Comparison of ENCODE assay signal across 8 mouse cellular contexts in the genomic region with DNA sequence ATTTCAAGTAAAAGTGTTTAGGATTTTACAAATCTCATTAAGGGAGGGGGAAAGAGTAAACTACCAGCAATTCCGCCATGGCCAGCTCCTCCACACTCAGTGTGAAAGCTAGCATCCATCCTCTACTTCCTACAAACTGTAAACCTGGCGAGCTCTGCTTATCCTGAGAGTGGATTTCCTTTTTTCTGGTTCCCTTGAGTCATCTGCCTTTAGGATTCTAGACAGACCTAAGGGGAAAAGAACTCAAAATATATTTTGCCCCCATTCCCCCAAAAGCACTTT. TPM values are rescaled to one million over a fixed set of nuclear protein-coding genes. Genes with fewer than 3 reads are reported as not detected.
DNase-seq lines count a peak whose midpoint lies in the region; ATAC-seq and TF ChIP-seq lines count a peak whose summit lies in the region.

No protein-coding gene starts in this region.

- no peak for DNase-seq in cerebellum, adult 2 months
- DNase-seq in cerebellum, adult 9-10 months = no peak
- DNase-seq in neural tube, embryonic 11.5 days (ENCODE audit: low spot score) = no peak
- no peak for DNase-seq in neural tube, embryonic 10.5 days (ENCODE audit: extremely low spot score, low spot score)
- no peak for DNase-seq in T-cell, adult 2 months (ENCODE audit: low spot score)
- DNase-seq in layer of hippocampus, postnatal 25 days (ENCODE audit: extremely low spot score in 1 of 2, low spot score in 1 of 2) = no peak

- no peaks in the 10 kb centered on the region for H3K27me3 ChIP-seq in cerebellum, adult 2 months (ENCODE audit: control insufficient read depth, insufficient read depth, low read length)
- no peaks in the 10 kb centered on the region for H3K27me3 ChIP-seq in neural tube, embryonic 11.5 days (ENCODE audit: control insufficient read depth, insufficient read depth, low read length)
- H3K27me3 ChIP-seq in limb, embryonic 13.5 days = no peaks in the 10 kb centered on the region
- H3K27me3 ChIP-seq in stomach, embryonic 16.5 days (ENCODE audit: control insufficient read depth, insufficient read depth, low read length) = no peaks in the 10 kb centered on the region

- no peak for TF ChIP-seq CTCF in cerebellum, adult 2 months (IDR thresholded peaks at IDR 0.05; ENCODE audit: borderline replicate concordance, insufficient read depth, low read depth, low read length)

- peak overlapping the region; percentile 92 for H3K4me3 ChIP-seq in cerebellum, adult 2 months (replicated peaks; ENCODE audit: insufficient read depth, low read depth, low read length)
- peak overlapping the region; percentile 71 for H3K4me3 ChIP-seq in neural tube, embryonic 11.5 days (ENCODE audit: low read depth, low read length)
- peak overlapping the region; percentile 99 for H3K4me3 ChIP-seq in limb, embryonic 13.5 days
- peak overlapping the region; percentile 97 for H3K4me3 ChIP-seq in stomach, embryonic 16.5 days (replicated peaks; ENCODE audit: low read length)

- peaks cover 6% of the 10 kb centered on the region for H3K4me1 ChIP-seq in cerebellum, adult 2 months (ENCODE audit: control insufficient read depth, insufficient read depth, low read length)
- peaks cover 28% of the 10 kb centered on the region for H3K4me1 ChIP-seq in neural tube, embryonic 11.5 days (ENCODE audit: control insufficient read depth, insufficient read depth, low read length)
- peaks cover 41% of the 10 kb centered on the region for H3K4me1 ChIP-seq in limb, embryonic 13.5 days
- peaks cover 33% of the 10 kb centered on the region for H3K4me1 ChIP-seq in stomach, embryonic 16.5 days (ENCODE audit: control insufficient read depth, insufficient read depth, low read length)

- no peak for TF ChIP-seq POLR2A in cerebellum, adult 2 months (IDR thresholded peaks at IDR 0.05; ENCODE audit: borderline replicate concordance, insufficient read depth, low read length)

- H3K36me3 ChIP-seq in neural tube, embryonic 11.5 days (ENCODE audit: control insufficient read depth, insufficient read depth, low read length) = peaks cover 14% of the 10 kb centered on the region
- peaks cover 37% of the 10 kb centered on the region for H3K36me3 ChIP-seq in limb, embryonic 13.5 days
- peaks cover 17% of the 10 kb centered on the region for H3K36me3 ChIP-seq in stomach, embryonic 16.5 days (ENCODE audit: control insufficient read depth, insufficient read depth, low read length)

- H3K27ac ChIP-seq in cerebellum, adult 2 months (ENCODE audit: insufficient read depth, low read length) = peak overlapping the region; percentile 52; the same call in 1 of the 2 replicates
- peak overlapping the region; percentile 50; the same call in 1 of the 2 replicates for H3K27ac ChIP-seq in neural tube, embryonic 11.5 days (ENCODE audit: low read depth, low read length)
- peak overlapping the region; percentile 100 for H3K27ac ChIP-seq in limb, embryonic 13.5 days
- H3K27ac ChIP-seq in stomach, embryonic 16.5 days (ENCODE audit: low read length) = peak overlapping the region; percentile 95

- H3K9ac ChIP-seq in neural tube, embryonic 11.5 days (ENCODE audit: low read length) = peak overlapping the region; percentile 96
- peak overlapping the region; percentile 100 for H3K9ac ChIP-seq in limb, embryonic 13.5 days
- peak overlapping the region; percentile 99 for H3K9ac ChIP-seq in stomach, embryonic 16.5 days (ENCODE audit: low read length)

- ATAC-seq in neural tube, embryonic 11.5 days (ENCODE audit: insufficient read depth, low FRiP score, low TSS enrichment) = no peak
- no peak for ATAC-seq in limb, embryonic 13.5 days (ENCODE audit: low FRiP score, low read depth)
- no peak for ATAC-seq in stomach, embryonic 16.5 days (ENCODE audit: insufficient read depth, low FRiP score)

- peak overlapping the region; percentile 90 for H3K4me2 ChIP-seq in neural tube, embryonic 11.5 days (ENCODE audit: low read depth)
- H3K4me2 ChIP-seq in limb, embryonic 13.5 days (replicated peaks) = peak overlapping the region; percentile 95
- H3K4me2 ChIP-seq in stomach, embryonic 16.5 days (ENCODE audit: low read depth, low read length) = peak overlapping the region; percentile 98

- H3K9me3 ChIP-seq in neural tube, embryonic 11.5 days (ENCODE audit: control insufficient read depth, low read length) = no peaks in the 10 kb centered on the region
- H3K9me3 ChIP-seq in limb, embryonic 13.5 days = no peaks in the 10 kb centered on the region
- H3K9me3 ChIP-seq in stomach, embryonic 16.5 days (replicated peaks; ENCODE audit: control insufficient read depth, low read length) = no peaks in the 10 kb centered on the region

- 0% methylated on average over 2 of the region's 2 CpGs for WGBS in cerebellum, adult 2 months
- WGBS in neural tube, embryonic 11.5 days = 0% methylated on average over 2 of the region's 2 CpGs
- 2% methylated on average over 2 of the region's 2 CpGs for WGBS in limb, embryonic 13.5 days
- WGBS in stomach, embryonic 16.5 days = 1% methylated on average over 2 of the region's 2 CpGs

RNA-seq across cellular contexts. Expression of a gene that starts 29.1 kb away (rescaled TPM):
- 158 and 170 TPM in 2 replicates for polyA plus RNA-seq in cerebellum, adult 2 months (2012; rRNA removed)
- polyA plus RNA-seq in neural tube, embryonic 11.5 days (2014; fragmentation: Nextera tagmentation; extraction: Ambion mirVana) = 63.9 and 67.4 TPM in 2 replicates
- polyA plus RNA-seq in limb, embryonic 13.5 days (2015; fragmentation: Nextera tagmentation; extraction: Ambion mirVana) = 76.9 and 82.7 TPM in 2 replicates
- polyA plus RNA-seq in stomach, embryonic 16.5 days (2015; fragmentation: Nextera tagmentation; extraction: Ambion mirVana) = 66.3 and 67.8 TPM in 2 replicates
- 10 to 100 TPM; 68.6 to 71.8 TPM for total RNA-seq in layer of hippocampus, postnatal 25 days (2021)

RNA-seq across cellular contexts. Expression of a gene that starts 59.6 kb away (rescaled TPM):
- 165 and 175 TPM in 2 replicates for polyA plus RNA-seq in cerebellum, adult 2 months (2012; rRNA removed)
- polyA plus RNA-seq in neural tube, embryonic 11.5 days (2014; fragmentation: Nextera tagmentation; extraction: Ambion mirVana) = 5.2 and 9.7 TPM in 2 replicates
- polyA plus RNA-seq in limb, embryonic 13.5 days (2015; fragmentation: Nextera tagmentation; extraction: Ambion mirVana) = 41.1 and 48.9 TPM in 2 replicates
- polyA plus RNA-seq in stomach, embryonic 16.5 days (2015; fragmentation: Nextera tagmentation; extraction: Ambion mirVana) = 22.8 and 24.6 TPM in 2 replicates
- 10 to 100 TPM; 23.8 to 26.8 TPM for total RNA-seq in layer of hippocampus, postnatal 25 days (2021)

Comparison
In these comparisons a context has a peak if more than half of its experiments do, and no peak if none do; other contexts are left out.
1. H3K27ac ChIP-seq: peak in every context shown above with its lines; median percentile 100 in limb, embryonic 13.5 days; 95 in stomach, embryonic 16.5 days; 52 in cerebellum, adult 2 months; 50 in neural tube, embryonic 11.5 days.